Mouse (Mus musculus): ENCODE measurements around the gene Rnasel.

Gene Rnasel

GRCm38 (mm10) chr1:153749211-153749801 is at the start of gene Rnasel:
Rnasel (plus strand) TSS chr1:153749426.
- peak; percentile 64 for DNase-seq

- no peak for DNase-seq
Measured at GRCm38 (mm10) chr1:153700448-153701063, 48.7 kb upstream of the Rnasel start.

- DNase-seq, result no peak
Measured at GRCm38 (mm10) chr1:153701461-153701860, 47.8 kb upstream of the Rnasel start.

GRCm38 (mm10) chr1:153702166-153702852 is 46.9 kb upstream of the Rnasel start:
- no peak for DNase-seq

GRCm38 (mm10) chr1:153702853-153703410 is 46.3 kb upstream of the Rnasel start:
- DNase-seq, result no peak

GRCm38 (mm10) chr1:153703445-153703991 is 45.7 kb upstream of the Rnasel start:
- peak; percentile 34 for DNase-seq

- no peak for DNase-seq
Measured at GRCm38 (mm10) chr1:153704174-153704573, 45.1 kb upstream of the Rnasel start.

- DNase-seq, result no peak
Measured at GRCm38 (mm10) chr1:153704996-153705395, 44.2 kb upstream of the Rnasel start.

- no peak for DNase-seq
Measured at GRCm38 (mm10) chr1:153708626-153709025, 40.6 kb upstream of the Rnasel start.

GRCm38 (mm10) chr1:153709451-153709850 is 39.8 kb upstream of the Rnasel start:
- no peak for DNase-seq

GRCm38 (mm10) chr1:153711544-153712262 is 37.5 kb upstream of the Rnasel start:
- DNase-seq, result no peak

GRCm38 (mm10) chr1:153712633-153713032 is 36.6 kb upstream of the Rnasel start:
- no peak for DNase-seq

- no peak for DNase-seq
Measured at GRCm38 (mm10) chr1:153717990-153718389, 31.2 kb upstream of the Rnasel start.

GRCm38 (mm10) chr1:153720935-153721334 is 28.3 kb upstream of the Rnasel start:
- no peak for DNase-seq

GRCm38 (mm10) chr1:153721565-153722310 is 27.5 kb upstream of the Rnasel start:
- no peak for DNase-seq

- no peak for DNase-seq
Measured at GRCm38 (mm10) chr1:153723426-153723825, 25.8 kb upstream of the Rnasel start.

GRCm38 (mm10) chr1:153726636-153727035 is 22.6 kb upstream of the Rnasel start:
- DNase-seq, result no peak

- no peak for DNase-seq
Measured at GRCm38 (mm10) chr1:153729806-153730205, 19.4 kb upstream of the Rnasel start.

GRCm38 (mm10) chr1:153730671-153731070 is 18.6 kb upstream of the Rnasel start:
- DNase-seq, result no peak

- DNase-seq, result no peak
Measured at GRCm38 (mm10) chr1:153733181-153733580, 16.0 kb upstream of the Rnasel start.

GRCm38 (mm10) chr1:153734866-153735265 is 14.4 kb upstream of the Rnasel start:
- DNase-seq, result no peak

- no peak for DNase-seq
Measured at GRCm38 (mm10) chr1:153736096-153736495, 13.1 kb upstream of the Rnasel start.

All from right cerebral cortex, postnatal 25 days (tissue).